Mouse (Mus musculus) cerebellum, adult 9-11 months (tissue): ENCODE data around the gene Rsrp1.

Experiments
- DNase-seq: peaks from one replicate; pipeline ENCODE4 v3.0.0; 2022

Rsrp1 gene

DNA sequence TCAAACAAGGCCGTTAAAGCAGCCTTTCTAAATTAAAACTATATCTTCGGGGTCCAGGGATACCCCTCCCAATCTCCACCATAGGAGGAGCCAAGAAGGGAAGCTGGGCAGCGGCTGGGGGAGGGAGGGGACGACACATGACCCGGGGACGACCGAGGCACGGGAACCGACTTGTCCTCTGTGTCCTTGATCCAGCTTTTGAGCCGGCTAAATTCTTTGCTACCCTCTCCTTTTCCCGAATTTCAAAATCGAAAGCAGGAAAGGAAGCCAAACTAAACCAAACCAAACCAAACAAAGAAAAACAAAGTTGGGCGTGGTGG, 507 bp upstream of the Rsrp1 start:
- peak; percentile 76 for DNase-seq

- peak; percentile 67 for DNase-seq
Observed at GRCm38 (mm10) chr4:134924019-134924741, 788 bp downstream of the Rsrp1 start.

GRCm38 (mm10) chr4:134925206-134925605, 1.8 kb downstream of the Rsrp1 start:
- no peak for DNase-seq

GRCm38 (mm10) chr4:134927815-134928463, 4.5 kb downstream of the Rsrp1 start:
- DNase-seq: no peak

DNA sequence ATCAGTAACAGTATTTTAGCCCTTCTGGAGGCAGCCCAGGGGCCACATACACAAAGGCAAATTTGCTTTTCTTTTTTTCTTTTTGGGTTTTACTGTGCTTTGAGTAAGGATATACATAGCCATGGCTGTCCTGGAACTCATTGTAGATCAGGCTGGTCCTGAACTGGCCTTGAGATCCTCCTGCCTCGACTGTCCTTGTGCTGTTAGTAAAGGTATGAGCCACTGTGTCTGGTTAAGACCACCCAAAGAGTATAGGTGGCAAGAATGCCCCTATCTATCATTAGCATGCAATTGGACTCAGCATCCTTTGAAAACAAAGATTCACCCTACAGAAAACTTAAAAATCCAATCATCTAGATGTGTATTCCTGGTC, 5.1 kb downstream of the Rsrp1 start:
- DNase-seq: no peak

DNA sequence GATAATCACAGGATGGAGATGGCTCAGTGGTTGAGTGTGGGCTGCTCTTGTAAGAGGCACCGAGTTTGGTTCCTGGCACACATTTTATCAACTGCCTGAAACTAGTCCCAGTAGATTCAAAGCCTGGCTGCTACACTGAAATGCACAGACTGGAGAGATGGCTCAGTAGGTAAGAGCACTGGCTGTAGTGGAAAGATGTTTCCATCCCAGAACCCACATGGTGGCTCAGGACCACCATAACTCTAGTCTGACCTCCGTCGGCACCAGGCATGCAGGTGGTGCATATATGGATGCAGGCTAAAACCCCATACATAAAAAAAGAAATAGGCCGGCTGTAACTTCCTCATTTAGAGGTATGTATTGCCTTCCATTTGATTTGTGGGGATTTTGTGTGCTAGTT, 6.1 kb downstream of the Rsrp1 start:
- DNase-seq: no peak

- DNase-seq: no peak
Observed at GRCm38 (mm10) chr4:134930190-134930589, 6.8 kb downstream of the Rsrp1 start.

GRCm38 (mm10) chr4:134930684-134931481, 7.5 kb downstream of the Rsrp1 start, which contains the start of gene Syf2:
TSS of gene Syf2 (plus strand) at chr4:134930898.
- DNase-seq: peak; percentile 96

- no peak for DNase-seq
Observed at GRCm38 (mm10) chr4:134937240-134938176, 14.1 kb downstream of the Rsrp1 start.

GRCm38 (mm10) chr4:134939900-134940299, 16.5 kb downstream of the Rsrp1 start:
- DNase-seq: no peak

- DNase-seq: no peak
Observed at GRCm38 (mm10) chr4:134943758-134944538, 20.6 kb downstream of the Rsrp1 start.

- DNase-seq: peak; percentile 72
Observed at GRCm38 (mm10) chr4:134946024-134946744, 22.8 kb downstream of the Rsrp1 start.

- DNase-seq: no peak
Observed at GRCm38 (mm10) chr4:134950518-134951091, 27.2 kb downstream of the Rsrp1 start.

DNA sequence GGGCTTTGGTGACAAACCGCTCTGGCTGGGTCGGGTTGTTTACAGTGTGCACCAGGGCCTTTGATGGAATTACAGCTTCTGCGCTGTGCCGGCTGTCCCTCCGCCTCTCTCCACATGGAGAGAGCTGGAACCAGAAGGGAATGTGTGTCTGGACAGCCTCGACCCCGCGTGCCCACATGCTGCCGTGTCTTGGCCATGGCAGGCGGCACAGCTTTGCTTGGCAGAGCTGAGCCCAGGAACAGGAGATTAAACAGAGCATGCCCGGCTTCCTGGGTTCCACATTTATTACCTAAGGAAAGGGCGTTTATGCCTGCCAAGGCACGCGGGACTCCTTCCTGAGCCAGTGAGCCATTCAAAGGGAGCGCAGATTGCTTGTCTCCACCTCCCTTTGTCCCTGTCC, 31.1 kb downstream of the Rsrp1 start:
- peak; percentile 79 for DNase-seq

DNA sequence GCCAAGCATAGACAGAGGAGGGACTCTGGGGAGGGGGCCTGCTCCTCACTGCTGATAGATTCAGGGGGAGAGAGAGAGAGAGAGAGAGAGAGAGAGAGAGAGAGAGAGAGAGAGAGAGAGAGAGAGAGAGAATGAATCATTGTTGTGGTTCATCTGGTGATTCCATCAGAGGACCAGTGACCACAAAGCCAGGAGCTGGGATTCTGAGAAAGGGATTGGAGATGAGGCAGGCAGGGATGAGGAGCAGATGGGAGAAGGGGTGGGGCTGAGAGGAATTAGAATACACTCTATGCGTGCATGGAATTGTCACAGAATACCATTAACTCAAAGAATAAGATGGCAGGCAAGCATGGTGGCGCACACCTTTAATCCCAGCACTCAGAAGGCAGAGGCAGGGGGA, 31.8 kb downstream of the Rsrp1 start:
- DNase-seq: no peak

DNA sequence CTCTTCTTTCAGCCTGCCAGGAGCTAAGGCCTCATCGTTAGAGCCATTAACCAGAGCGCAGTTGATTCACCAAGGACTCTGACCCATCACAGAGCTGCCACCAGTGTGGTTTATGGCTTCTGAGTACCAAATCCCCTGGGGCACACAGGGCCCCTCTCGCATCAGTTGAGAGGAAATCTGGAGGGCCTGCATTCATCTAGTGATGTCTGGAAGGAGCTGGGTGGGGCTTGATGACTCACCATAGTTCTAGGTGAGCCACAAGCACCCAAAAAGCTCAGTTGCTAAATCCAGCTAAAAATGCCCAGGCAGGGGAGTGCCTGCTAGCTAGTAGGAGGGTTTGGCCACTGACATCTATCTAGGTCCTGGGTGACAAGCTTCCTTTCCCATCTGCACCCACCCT, 32.5 kb downstream of the Rsrp1 start:
- DNase-seq: no peak

DNA sequence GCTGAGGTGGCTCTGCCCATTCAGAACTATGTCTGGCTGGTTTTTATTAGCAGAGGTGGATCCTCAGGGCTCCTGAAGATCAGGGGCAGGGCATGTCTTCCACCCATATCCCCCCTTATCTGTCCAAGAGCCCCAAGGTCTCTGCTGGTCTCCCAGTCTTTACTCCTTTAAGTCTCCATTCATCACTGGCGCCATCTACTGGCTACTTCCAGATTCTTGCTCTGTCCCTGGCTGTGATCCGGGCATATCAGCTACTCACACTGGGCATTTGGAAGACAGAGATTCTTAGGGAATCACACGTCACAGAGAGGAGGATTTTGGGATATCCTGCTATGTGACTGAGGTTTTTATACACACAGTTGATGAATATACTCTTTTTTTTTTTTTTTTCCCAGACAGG, 32.9 kb downstream of the Rsrp1 start:
- DNase-seq: peak; percentile 59

DNA sequence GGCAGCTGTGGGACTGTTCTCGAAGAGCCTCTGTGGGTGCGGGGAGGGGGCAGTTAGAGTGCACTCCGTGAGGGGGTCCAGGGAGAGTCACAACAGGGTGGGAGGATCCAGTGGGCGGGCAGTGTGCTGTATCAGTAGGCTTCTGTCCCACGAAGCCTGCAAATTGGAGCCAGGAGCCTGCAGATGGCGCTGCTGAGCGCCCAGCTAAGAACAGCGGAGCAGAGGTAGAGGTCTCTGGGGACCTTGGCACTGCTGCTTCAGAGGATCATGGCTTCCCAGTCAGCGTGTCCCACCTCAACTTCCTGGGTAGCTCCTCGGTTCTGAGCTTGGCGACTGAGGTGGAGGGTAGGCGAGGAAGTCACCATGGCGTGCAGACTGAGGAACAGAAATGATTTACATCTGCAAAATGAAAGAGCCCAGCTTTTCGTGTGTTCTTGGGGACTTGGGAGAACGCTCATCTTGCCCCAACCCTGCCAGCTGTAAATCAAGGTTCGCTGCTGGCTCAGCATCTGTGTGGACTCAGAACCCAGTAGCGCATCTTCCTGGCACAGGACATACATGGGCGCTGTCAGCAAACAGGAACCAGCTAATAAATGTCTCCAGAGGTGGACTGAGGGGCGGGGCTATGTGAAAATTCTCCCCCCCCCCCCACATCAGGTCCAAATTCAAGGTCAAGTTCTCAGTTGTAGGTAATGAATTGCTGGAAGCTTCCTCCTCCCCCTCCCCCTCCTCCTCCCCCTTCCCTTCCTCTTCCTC, 39.8 kb downstream of the Rsrp1 start:
- no peak for DNase-seq

DNA sequence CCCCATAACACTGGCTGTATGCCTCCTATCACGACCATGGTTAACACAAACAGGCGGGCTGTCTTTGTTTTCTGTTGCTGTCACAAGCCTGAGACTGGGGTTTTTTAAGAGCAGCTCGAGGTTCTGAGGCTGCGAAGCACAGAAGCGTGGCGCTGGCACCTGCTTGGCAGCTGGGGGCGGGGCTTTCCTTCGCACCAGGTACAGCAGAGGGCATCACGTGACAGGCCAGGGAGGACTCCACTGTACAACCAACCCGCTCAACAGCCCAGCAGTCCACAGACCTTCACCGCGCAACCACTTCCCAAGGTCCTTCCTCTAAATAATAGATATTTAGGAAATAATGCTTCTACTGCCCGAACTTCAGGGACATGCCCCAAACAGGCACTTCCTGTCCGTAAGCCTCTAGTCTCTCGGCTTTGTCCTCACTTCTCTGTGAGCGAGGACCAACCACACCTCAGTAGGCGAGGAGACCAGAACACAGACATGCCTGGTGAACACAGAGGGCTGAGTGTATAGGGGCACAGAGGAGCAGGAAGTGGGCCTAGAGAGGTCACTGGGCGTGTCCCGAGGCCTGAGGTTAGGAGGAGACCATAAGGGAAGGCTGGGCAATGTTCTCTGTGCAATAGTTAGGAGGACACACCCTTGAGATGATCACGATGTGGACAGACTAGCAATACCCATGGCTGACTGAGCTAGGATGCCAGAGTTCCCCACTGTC, 44.7 kb downstream of the Rsrp1 start:
- DNase-seq: no peak

DNA sequence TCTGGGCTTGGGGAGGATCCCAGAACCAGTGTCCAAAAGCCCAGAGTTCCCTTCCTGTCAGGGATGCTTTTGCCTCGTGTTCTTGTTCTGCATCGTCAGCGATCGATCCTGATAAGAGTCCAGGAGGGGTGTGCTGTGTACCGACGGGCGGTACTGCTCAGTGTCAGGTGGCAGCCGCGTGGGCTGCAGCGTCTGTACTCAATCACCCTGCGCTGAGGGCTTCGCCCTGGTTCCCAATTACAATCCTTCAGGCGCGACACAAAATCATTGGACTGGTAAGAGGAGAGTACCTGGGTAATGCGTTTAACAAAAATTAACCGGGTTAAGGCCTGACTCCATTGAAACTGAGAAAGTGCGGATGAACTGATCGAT, 45.2 kb downstream of the Rsrp1 start:
- no peak for DNase-seq
